Mouse (Mus musculus): ENCODE results near the gene Paqr5.

DNA sequence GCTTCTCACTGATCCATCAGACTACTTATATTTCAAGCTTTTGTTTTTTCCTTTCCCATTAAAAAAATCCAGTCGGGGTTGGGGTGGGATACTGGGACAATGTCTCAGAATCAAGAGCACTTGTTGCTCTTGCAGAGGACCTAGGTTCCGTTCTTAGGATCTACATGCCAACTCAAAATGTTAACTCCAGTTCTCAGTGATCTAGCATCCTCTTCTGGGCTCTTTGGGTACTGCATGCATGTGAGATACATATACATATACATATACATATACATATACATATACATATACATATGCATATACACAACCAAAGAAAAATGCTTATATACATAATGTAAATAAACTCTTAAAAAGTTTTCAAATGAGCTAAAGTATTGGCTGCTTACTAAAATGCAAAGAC, 46.7 kb downstream of the Paqr5 start:
- no peak for TF ChIP-seq CTCF (IDR thresholded peaks at IDR 0.05; ENCODE audit: borderline replicate concordance, insufficient read depth, low read length)
- no peak for TF ChIP-seq POLR2A (IDR thresholded peaks at IDR 0.05; ENCODE audit: low read depth, low read length)
